Mouse (Mus musculus) urinary bladder, postnatal 4 days (tissue): Measurements from ENCODE around the gene Tnfsf4.
A peak's percentile ranks its signal among the peaks of the same experiment; 100 is the strongest.

Experiments used
- DNase-seq, 2 experiments: peaks; one replicate each; pipeline ENCODE4 v3.0.0; 2021 to 2022; ENCODE audit warnings: low spot score in 2 of 2

Gene Tnfsf4

GRCm38 (mm10) chr1:161394931-161395459, at the start of gene Tnfsf4:
Tnfsf4 (plus strand) TSS chr1:161395409.
- DNase-seq: no peak

GRCm38 (mm10) chr1:161350981-161351380, 44.2 kb upstream of the Tnfsf4 start:
- no peak for DNase-seq

- no peak for DNase-seq
Measured at GRCm38 (mm10) chr1:161365006-161365405, 30.2 kb upstream of the Tnfsf4 start.

DNA sequence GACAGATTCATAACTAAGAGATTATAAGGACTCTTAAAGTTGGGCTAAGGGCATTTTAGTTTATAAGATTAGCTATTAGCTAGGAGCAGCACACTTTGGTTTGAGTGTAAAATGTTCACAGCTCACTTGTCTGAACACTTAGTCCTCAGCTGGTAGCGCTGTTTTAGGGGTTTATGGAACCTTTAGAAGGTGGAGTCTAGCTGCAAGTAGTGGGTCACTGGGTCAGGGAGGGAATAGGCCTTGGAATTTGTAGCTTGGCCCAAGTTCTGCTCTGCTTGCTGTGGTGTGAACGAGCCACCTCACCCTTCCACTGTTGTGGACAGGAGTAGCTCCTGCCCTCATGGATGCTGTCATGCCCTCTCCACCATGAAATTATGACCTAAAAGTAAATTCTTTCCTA, 23.3 kb upstream of the Tnfsf4 start:
- no peak for DNase-seq

GRCm38 (mm10) chr1:161375866-161376265, 19.3 kb upstream of the Tnfsf4 start:
- no peak for DNase-seq

GRCm38 (mm10) chr1:161378571-161378970, 16.6 kb upstream of the Tnfsf4 start:
- DNase-seq: no peak

DNA sequence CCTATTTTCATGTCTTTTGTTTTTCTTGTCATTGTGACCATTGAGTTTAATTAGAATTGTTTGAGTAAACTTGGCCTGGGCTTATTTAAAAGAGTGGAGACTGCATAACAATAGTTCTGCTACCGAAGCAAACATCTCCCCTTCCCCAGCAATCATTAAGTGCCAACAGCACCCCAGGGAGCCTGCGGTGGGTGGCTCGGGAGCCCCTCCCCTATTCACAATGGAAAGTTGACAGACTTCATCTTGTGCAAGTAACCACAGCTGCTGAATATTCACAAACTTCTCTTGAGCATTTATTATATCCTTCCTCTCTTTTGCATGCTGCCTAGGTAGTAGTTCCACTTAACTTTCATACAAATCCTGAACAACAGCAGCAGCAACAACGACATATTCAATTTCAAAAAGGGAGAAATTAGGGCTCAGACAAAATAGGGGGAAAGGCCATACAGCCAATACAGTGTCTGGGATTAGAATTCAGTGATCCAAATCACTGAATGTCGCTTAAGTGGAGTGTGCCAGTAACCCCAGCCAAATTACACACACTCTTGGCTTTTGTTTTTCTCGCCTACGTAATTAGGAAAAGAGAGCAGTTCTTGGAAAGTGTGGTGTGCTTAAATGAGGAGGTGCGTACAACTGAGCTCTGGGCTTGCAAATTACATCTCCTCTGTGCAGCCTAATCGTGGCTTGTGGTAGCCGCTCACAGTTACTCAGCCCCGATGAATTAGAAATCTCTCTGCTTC, 15.4 kb upstream of the Tnfsf4 start:
- DNase-seq: no peak

DNA sequence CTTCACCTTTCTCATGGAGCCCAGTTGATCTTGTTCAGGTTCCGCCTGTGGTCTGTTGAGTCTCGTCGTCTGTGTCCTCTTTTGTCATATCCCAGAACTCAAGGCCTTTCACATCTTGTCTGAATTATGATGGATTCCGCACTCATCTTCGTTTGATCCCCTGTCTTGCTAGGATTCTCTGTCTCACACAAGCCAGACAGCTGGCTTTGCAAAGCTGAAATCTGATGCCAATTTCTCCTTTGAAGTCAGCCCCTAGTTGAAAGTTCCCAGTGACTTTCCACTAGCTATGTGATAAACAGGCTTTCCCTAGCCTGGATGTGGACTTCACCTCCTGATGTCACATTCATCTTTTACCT, 14.8 kb upstream of the Tnfsf4 start:
- DNase-seq: no peak

GRCm38 (mm10) chr1:161390066-161390465, 5.1 kb upstream of the Tnfsf4 start:
- no peak for DNase-seq

- DNase-seq: no peak
Measured at GRCm38 (mm10) chr1:161392906-161393305, 2.3 kb upstream of the Tnfsf4 start.

GRCm38 (mm10) chr1:161395610-161396009, 401 bp downstream of the Tnfsf4 start:
- DNase-seq: peak in 1 of 2 experiments; percentile 31

GRCm38 (mm10) chr1:161396351-161396750, 1.1 kb downstream of the Tnfsf4 start:
- no peak for DNase-seq

DNA sequence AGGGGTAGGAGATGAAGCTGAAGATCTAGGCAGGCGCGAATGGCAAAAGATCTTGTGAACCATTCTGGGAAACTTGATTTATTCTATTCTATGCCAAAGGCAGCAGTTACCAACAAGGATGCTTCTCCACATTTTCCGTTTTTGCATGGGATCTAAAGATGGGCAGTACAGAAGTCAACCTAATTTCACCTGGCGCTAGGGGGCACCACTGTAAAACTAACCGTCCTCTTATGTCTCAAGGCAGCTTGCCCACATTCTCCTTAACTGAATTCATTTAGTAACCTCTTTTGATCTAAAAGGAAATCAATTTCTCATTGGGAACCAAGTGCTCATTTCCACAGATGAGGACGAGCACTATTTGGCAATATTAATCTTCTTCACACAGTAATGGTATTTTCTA, 4.9 kb downstream of the Tnfsf4 start:
- peak; percentile 27 to 74 for DNase-seq

GRCm38 (mm10) chr1:161403061-161403460, 7.9 kb downstream of the Tnfsf4 start:
- DNase-seq: no peak

DNA sequence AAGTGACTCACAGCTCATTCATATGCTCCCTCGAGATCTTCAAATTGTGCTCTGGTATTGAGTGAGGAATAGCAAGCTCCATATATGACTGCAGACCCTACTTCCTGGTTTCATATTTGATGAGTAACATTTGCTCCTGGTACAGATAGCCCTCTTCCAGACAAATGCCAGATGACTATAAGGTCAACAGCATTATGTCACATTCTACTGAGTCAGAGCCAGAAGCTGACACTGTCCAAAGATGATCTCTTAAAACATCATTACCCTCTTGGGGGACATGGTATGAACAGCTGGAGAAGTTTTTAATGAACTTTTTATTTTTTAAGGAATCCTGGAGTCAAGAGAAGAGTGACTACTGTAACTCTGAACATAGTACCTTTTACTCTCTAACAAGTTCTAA, 11.3 kb downstream of the Tnfsf4 start:
- no peak for DNase-seq

DNA sequence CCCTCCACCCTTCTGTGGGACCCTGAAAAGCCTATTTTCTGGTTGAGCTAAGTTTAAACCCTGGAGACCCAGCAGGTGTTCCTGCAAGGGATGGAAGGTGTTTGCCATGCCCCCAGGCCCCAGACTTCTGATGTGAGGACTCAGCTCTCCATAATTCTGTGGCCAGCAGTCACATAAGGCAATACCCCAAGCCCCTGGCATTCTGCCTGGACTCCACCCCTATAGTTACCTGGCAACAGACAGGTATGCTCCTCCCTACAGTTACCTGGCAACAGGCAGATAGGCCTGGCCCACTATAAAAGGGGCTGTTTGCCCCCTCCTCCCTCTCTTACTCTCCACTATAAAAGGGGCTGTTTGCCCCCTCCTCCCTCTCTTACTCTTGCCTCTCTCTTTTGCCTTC, 24.7 kb downstream of the Tnfsf4 start:
- no peak for DNase-seq

- DNase-seq: peak in 1 of 2 experiments; percentile 59
Measured at GRCm38 (mm10) chr1:161420646-161421045, 25.4 kb downstream of the Tnfsf4 start.

GRCm38 (mm10) chr1:161426277-161427056, 31.3 kb downstream of the Tnfsf4 start:
- DNase-seq: no peak

DNA sequence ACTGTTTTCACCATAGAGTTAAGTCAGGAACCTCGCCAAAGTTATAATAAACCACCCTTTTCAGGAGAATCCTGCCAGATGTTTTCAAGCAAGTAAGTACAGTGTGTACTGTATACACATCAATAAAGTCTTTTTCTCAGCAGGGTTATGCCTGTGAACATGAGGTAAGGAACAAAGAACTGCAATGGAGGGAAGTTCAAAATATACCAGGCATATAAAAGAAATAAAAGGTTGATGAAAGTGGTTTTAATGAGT, 31.8 kb downstream of the Tnfsf4 start:
- DNase-seq: no peak

GRCm38 (mm10) chr1:161435781-161436180, 40.6 kb downstream of the Tnfsf4 start:
- no peak for DNase-seq

DNA sequence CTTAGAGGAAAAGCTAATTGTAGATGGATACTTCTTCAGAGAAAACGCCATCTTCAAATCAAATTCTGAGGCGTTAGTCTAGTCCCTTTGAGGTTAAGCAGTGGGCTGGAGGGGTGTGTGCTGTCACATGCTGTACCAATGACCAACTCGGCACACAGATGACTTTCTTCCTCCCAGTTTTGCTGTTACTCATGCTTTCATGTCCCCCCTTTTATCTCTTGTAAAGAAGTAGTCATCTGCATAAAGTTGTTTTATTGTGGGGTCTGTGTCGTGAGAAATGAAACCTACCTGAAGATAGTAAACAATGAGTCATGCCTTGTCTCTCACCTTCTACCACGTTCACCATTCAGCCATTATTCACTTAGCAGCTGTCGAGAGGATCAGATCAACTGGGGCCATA, 41.3 kb downstream of the Tnfsf4 start:
- no peak for DNase-seq

DNA sequence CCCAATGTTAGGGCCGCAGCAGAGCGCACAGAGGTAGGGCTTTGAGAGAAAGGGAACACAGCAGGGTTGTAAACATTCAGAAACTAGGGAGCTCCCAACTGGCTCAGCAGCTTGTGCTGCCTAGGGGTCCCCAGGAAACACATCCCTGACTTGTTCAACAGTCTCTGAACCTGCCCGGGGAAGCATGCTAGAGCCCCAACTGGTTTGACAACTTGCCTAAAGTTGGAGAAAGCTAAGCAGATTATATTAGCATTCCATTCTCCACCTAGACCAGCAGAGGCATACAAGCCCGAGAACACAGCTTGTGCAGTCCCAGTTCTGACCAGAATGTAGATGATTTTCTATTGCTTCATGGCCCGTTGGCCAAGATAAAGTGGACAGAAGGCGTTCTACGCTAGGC, 49.6 kb downstream of the Tnfsf4 start:
- peak in 1 of 2 experiments; percentile 25 for DNase-seq

DNA sequence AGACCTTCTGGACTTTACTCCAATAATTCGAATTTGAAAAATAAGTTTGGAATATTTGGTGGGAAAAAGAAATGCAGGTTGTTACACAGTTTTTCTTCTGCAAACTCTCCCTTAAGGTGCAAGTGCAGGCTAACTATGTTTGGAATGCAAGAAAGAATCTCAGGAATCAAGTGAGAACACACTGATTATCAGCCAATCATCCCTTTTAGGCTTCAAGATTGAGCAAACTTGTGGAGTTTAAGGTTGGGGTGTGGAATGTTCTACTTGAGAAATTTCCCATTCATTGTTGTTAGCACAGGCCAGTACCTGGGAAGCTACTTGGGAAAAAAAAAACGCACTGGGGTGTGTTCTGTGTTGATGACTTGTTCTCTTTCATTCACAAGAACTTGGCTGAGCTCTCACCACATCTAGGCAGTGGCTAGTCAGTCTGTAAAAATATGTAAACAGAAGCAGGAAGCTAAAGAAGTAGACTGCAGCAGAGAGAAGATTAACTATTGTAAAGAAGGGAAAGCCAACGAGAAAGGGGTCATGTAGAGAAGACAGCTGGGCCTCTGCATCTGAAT, 56.6 kb downstream of the Tnfsf4 start:
- no peak for DNase-seq
